Mouse (Mus musculus): ENCODE data around the gene Arid5b.

GRCm38 (mm10) chr10:68218678-68219077 is 59.9 kb downstream of the Arid5b start:
- TF ChIP-seq CTCF (IDR thresholded peaks at IDR 0.05; ENCODE audit: extremely low read depth, insufficient read depth, insufficient read length, insufficient replicate concordance) (no peak), POLR2A (IDR thresholded peaks at IDR 0.05; ENCODE audit: low read depth, low read length) (no peak)
